Mouse (Mus musculus): ENCODE results near the gene Pdgfc.

- TF ChIP-seq CTCF (IDR thresholded peaks at IDR 0.05) (no peak), EP300 (IDR thresholded peaks at IDR 0.05) (peak; percentile 71)
Observed at GRCm38 (mm10) chr3:81009899-81010298, 26.3 kb upstream of the Pdgfc start.

Measured in lung, postnatal 0 days (tissue).